Mouse (Mus musculus) gastrocnemius, postnatal 14 days (tissue): ENCODE measurements around the gene Zfp629. TPM values are rescaled to one million over a fixed set of nuclear protein-coding genes. Genes with fewer than 3 reads are reported as not detected.

ENCODE experiments used
- DNase-seq: peaks from one replicate; pipeline ENCODE4 v3.0.0; 2021; ENCODE audit warnings: mixed read lengths
- intact Hi-C: fragments of 180-260 bp; cut with DNase I; formaldehyde crosslinking; loops from one replicate; pipeline ENCODE4 v1.15.1; 2025; ENCODE audit warnings: low total_unique reads
- total RNA-seq, 2 experiments: library from RNA; stranded (reverse); gene quantifications; 2 replicates each; pipeline ENCODE4 v1.2.3; 2021

The Zfp629 gene
- total RNA-seq, 2 experiments from 2014 or later: 6.7 to 8.3 TPM

GRCm38 (mm10) chr7:127617962-127618361 is 2.4 kb upstream of the Zfp629 start:
- intact Hi-C loops: no loop called here
- no peak for DNase-seq

GRCm38 (mm10) chr7:127616881-127617280 is 1.3 kb upstream of the Zfp629 start:
- no peak for DNase-seq
- intact Hi-C loops: no loop called here

GRCm38 (mm10) chr7:127616336-127616735 is 739 bp upstream of the Zfp629 start:
- no peak for DNase-seq
- intact Hi-C loops: no loop called here

- intact Hi-C loops: no loop called here
- peak; percentile 56 for DNase-seq
These were observed 1.1 kb downstream of the Zfp629 start for GRCm38 (mm10) chr7:127614511-127614890.

- intact Hi-C loops: no loop called here
- DNase-seq: no peak
These were observed 1.5 kb downstream of the Zfp629 start for GRCm38 (mm10) chr7:127614091-127614490.

GRCm38 (mm10) chr7:127613501-127613900 is 2.1 kb downstream of the Zfp629 start:
- intact Hi-C loops: no loop called here
- DNase-seq: no peak

- intact Hi-C loops: no loop called here
These were observed 4.0 kb downstream of the Zfp629 start for GRCm38 (mm10) chr7:127611561-127611960.

GRCm38 (mm10) chr7:127611011-127611410 is 4.6 kb downstream of the Zfp629 start:
- intact Hi-C loops: no loop called here
- no peak for DNase-seq

More at GRCm38 (mm10) chr7:127611561-127611960, 4.0 kb downstream of the Zfp629 start:
- no peak for DNase-seq

- intact Hi-C loops: loop anchor here (5.0 kb wide), 1 partner anchor 35 kb away; no protein-coding TSS in a partner anchor
- DNase-seq: no peak
These were observed 8.4 kb downstream of the Zfp629 start for GRCm38 (mm10) chr7:127607150-127607549.

GRCm38 (mm10) chr7:127604256-127604655 is 11.3 kb downstream of the Zfp629 start:
- no peak for DNase-seq
- intact Hi-C loops: no loop called here

GRCm38 (mm10) chr7:127602903-127603302 is 12.7 kb downstream of the Zfp629 start:
- no peak for DNase-seq
- intact Hi-C loops: no loop called here

- intact Hi-C loops: no loop called here
- DNase-seq: no peak
These were observed 13.9 kb downstream of the Zfp629 start for GRCm38 (mm10) chr7:127601735-127602134.

- no peak for DNase-seq
- intact Hi-C loops: no loop called here
These were observed 15.0 kb downstream of the Zfp629 start for GRCm38 (mm10) chr7:127600612-127601011.

GRCm38 (mm10) chr7:127596747-127597146 is 18.9 kb downstream of the Zfp629 start:
- intact Hi-C loops: no loop called here

GRCm38 (mm10) chr7:127592575-127592974 is 23.0 kb downstream of the Zfp629 start:
- intact Hi-C loops: no loop called here

More at GRCm38 (mm10) chr7:127596747-127597146, 18.9 kb downstream of the Zfp629 start:
- no peak for DNase-seq

GRCm38 (mm10) chr7:127591108-127591507 is 24.5 kb downstream of the Zfp629 start:
- DNase-seq: no peak
- intact Hi-C loops: no loop called here

More at GRCm38 (mm10) chr7:127592575-127592974, 23.0 kb downstream of the Zfp629 start:
- DNase-seq: no peak

- intact Hi-C loops: no loop called here
- no peak for DNase-seq
These were observed 26.0 kb downstream of the Zfp629 start for GRCm38 (mm10) chr7:127589637-127590036.

- intact Hi-C loops: no loop called here
- no peak for DNase-seq
These were observed 26.7 kb downstream of the Zfp629 start for GRCm38 (mm10) chr7:127588901-127589300.

- DNase-seq: peak; percentile 92
- intact Hi-C loops: no loop called here
These were observed 27.4 kb downstream of the Zfp629 start, which contains the start of the genes Ccdc189 and Rnf40 for GRCm38 (mm10) chr7:127588011-127588871. Ccdc189 (minus strand) TSS chr7:127588595. Rnf40 (plus strand) TSS chr7:127588767.

GRCm38 (mm10) chr7:127587196-127587595 is 28.4 kb downstream of the Zfp629 start:
- intact Hi-C loops: no loop called here
- no peak for DNase-seq

- intact Hi-C loops: no loop called here
- no peak for DNase-seq
These were observed 29.4 kb downstream of the Zfp629 start for GRCm38 (mm10) chr7:127586149-127586548.
